Mouse (Mus musculus): Measurements from ENCODE around the gene Nmrk2.

DNA sequence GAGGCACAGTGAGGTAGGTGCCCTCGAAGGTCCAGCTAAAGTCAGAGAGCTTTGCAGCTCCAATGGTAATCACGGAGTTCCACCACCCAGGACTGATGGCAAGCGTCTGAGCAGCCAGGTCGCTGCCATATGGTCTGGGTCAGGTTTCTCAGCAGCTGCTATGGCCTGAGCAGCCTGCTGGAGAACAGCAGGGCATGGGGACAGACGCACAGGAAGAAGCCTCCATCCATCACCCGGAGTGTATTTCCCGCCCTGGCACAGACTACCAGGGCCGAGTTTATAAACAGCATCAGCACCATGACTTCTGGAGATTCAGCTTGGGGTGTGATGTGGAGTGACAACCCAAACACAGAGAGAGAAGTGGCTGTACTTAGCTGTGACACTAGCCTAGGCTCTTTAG lies 36.7 kb downstream of the Nmrk2 start:
- TF ChIP-seq POLR2A (IDR thresholded peaks at IDR 0.05; ENCODE audit: control insufficient read depth, extremely low read depth, insufficient read depth, low read length, poor library complexity) (no peak), CTCF (IDR thresholded peaks at IDR 0.05; ENCODE audit: borderline replicate concordance, control insufficient read depth, extremely low read depth, insufficient read depth, low read length, poor library complexity) (no peak)

Measured in thymus, adult 2 months (tissue).